Mouse (Mus musculus): Measurements from ENCODE around the gene Paqr5. TPM values are rescaled to one million over a fixed set of nuclear protein-coding genes. Genes with fewer than 3 reads are reported as not detected.

Paqr5 gene
- polyA plus RNA-seq (2012; rRNA removed; ENCODE audit: low replicate concordance): 0.50 and 4.5 TPM in 2 replicates

DNA sequence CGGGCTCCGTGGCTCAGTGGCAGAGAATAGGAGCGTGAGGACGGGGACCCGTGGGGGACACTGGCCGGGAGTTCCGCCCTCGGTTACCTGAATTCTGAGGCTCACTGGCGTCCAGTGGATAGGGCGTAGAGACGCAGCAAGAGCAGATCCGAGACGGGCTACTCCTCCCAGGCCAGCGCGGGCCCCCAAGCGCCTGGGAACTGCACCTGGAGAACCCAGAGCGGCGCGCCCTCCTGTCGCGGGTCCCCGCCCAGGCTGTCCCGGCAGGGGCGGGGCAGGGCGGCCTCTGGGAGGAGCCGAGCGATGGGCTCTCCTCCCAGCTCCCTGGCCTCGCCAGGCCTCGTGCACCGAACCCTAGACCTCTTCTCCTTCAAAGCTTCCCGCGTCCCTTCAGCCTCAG lies at the start of gene Paqr5:
Gene Paqr5, minus strand, starts transcription at position 257 of the 400 bp plus-strand sequence.

DNA sequence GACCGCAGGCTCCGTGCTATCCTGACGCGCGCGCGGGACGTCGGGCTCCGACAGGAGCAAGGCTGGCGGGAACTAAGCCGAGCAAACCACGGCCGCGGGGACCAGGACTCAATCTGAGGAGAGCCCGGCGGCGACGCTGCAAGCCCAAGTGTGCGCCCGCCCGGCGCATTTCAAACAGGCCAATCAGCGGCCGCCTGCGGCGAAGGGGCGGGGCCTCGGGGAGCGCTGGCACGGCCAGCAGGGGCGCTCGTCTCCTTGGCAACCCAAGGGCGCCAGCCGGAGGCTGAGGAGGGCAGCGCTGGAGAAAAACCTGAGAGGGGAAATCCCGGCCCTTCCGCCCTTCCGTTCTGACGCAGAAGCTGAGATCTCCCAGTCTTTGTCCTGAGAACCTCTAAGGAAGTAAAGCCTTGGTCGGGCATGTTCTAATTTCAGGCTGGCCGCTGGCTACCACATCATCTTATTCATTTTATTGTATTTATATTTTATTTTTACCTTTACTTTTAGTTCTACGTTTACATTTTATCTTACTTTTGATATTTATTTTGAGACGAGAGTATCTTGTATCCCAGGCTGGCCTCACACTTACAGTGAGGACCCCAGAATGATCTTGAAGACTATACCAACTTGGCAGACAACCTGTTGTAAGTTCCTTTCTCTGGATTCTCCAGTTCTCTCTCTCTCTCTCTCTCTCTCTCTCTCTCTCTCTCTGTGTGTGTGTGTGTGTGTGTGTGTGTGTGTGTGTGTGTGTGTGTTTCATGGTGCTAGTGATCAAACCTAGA lies 79.8 kb downstream of the Paqr5 start, which contains the start of gene Kif23:
Gene Kif23, minus strand, starts transcription at position 152 of the 779 bp plus-strand sequence.

DNA sequence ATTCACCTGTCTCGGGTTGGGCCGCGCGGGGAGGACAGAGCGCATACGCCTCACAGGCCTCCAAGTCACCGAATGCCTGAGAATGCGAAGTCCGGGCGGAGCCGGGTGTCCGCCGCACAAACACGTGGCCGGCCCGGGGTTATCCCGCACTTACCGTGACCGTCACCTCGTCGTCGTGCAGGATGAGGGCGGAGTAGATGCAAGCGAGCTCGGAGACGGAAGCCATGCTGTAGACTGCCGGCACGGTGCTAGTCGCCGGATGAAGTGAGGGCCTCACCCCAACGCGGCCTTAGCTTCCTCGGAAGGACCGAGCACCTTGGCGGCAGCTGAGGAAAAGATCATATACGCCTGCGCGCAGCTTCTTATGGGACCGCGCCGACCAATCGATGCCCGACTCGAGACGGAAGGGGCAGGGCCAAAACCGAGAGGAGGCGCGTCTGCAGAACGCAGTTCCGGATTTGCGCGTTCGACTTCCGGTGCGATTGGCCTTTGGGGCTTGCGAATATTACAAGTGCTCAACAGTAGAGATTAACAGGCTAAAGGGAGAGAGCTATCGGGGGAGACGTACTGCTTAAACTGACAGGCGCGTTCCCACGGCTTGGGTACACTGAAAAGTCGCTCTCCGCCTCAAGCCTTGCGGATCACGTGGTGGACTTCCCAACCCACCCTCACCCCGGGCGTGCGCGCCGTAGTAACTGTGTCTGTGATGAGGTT lies 112.3 kb downstream of the Paqr5 start, which contains the start of gene Rplp1:
Gene Rplp1, minus strand, starts transcription at position 340 of the 714 bp plus-strand sequence.

Other genes starting within 250 kb of the Paqr5 start
- gene Rplp1, start 112.3 kb downstream of the Paqr5 start, polyA plus RNA-seq (2012; rRNA removed; ENCODE audit: low replicate concordance): 3,653 and 8,071 TPM in 2 replicates
- 0.87 and 4.7 TPM in 2 replicates for gene Kif23, start 80.1 kb downstream of the Paqr5 start, polyA plus RNA-seq (2012; rRNA removed; ENCODE audit: low replicate concordance)
- 7.7 and 9.5 TPM in 2 replicates for gene Glce, start 95.8 kb upstream of the Paqr5 start, polyA plus RNA-seq (2012; rRNA removed; ENCODE audit: low replicate concordance)

All from subcutaneous adipose tissue, adult 2 months (tissue).